Mouse (Mus musculus): ENCODE data around the gene Itga3. TPM values are rescaled to one million over a fixed set of nuclear protein-coding genes. Genes with fewer than 3 reads are reported as not detected.
A peak's percentile ranks its signal among the peaks of the same experiment; 100 is the strongest.

The Itga3 gene
- total RNA-seq, 1 experiment from 2014 or later: 2.5 TPM

- ATAC-seq (replicated peaks in 1 of 2; ENCODE audit: insufficient read depth in 1 of 2, low FRiP score in 2 of 2, low TSS enrichment in 1 of 2, low read depth in 1 of 2, poor library complexity in 2 of 2, severe bottlenecking in 2 of 2): no peak
These were observed 23.8 kb upstream of the Itga3 start for GRCm38 (mm10) chr11:95100393-95100792.

GRCm38 (mm10) chr11:95098346-95099095 lies 21.9 kb upstream of the Itga3 start:
- no peak for ATAC-seq (replicated peaks in 1 of 2; ENCODE audit: insufficient read depth in 1 of 2, low FRiP score in 2 of 2, low TSS enrichment in 1 of 2, low read depth in 1 of 2, poor library complexity in 2 of 2, severe bottlenecking in 2 of 2)

- ATAC-seq (replicated peaks in 1 of 2; ENCODE audit: insufficient read depth in 1 of 2, low FRiP score in 2 of 2, low TSS enrichment in 1 of 2, low read depth in 1 of 2, poor library complexity in 2 of 2, severe bottlenecking in 2 of 2): no peak
These were observed 21.3 kb upstream of the Itga3 start for GRCm38 (mm10) chr11:95097889-95098288.

- no peak for ATAC-seq (replicated peaks in 1 of 2; ENCODE audit: insufficient read depth in 1 of 2, low FRiP score in 2 of 2, low TSS enrichment in 1 of 2, low read depth in 1 of 2, poor library complexity in 2 of 2, severe bottlenecking in 2 of 2)
These were observed 20.2 kb upstream of the Itga3 start for GRCm38 (mm10) chr11:95096608-95097373.

- ATAC-seq (replicated peaks in 1 of 2; ENCODE audit: insufficient read depth in 1 of 2, low FRiP score in 2 of 2, low TSS enrichment in 1 of 2, low read depth in 1 of 2, poor library complexity in 2 of 2, severe bottlenecking in 2 of 2): no peak
These were observed 19.0 kb upstream of the Itga3 start for GRCm38 (mm10) chr11:95095596-95095995.

GRCm38 (mm10) chr11:95093077-95093476 lies 16.5 kb upstream of the Itga3 start:
- ATAC-seq (replicated peaks in 1 of 2; ENCODE audit: insufficient read depth in 1 of 2, low FRiP score in 2 of 2, low TSS enrichment in 1 of 2, low read depth in 1 of 2, poor library complexity in 2 of 2, severe bottlenecking in 2 of 2): no peak

- peak; percentile 61 to 66 for ATAC-seq (replicated peaks in 1 of 2; ENCODE audit: insufficient read depth in 1 of 2, low FRiP score in 2 of 2, low TSS enrichment in 1 of 2, low read depth in 1 of 2, poor library complexity in 2 of 2, severe bottlenecking in 2 of 2)
These were observed 12.5 kb upstream of the Itga3 start for GRCm38 (mm10) chr11:95088857-95089779.

- ATAC-seq (replicated peaks in 1 of 2; ENCODE audit: insufficient read depth in 1 of 2, low FRiP score in 2 of 2, low TSS enrichment in 1 of 2, low read depth in 1 of 2, poor library complexity in 2 of 2, severe bottlenecking in 2 of 2): no peak
These were observed 11.7 kb upstream of the Itga3 start for GRCm38 (mm10) chr11:95088286-95088685.

GRCm38 (mm10) chr11:95087301-95088228 lies 11.0 kb upstream of the Itga3 start:
- ATAC-seq (replicated peaks in 1 of 2; ENCODE audit: insufficient read depth in 1 of 2, low FRiP score in 2 of 2, low TSS enrichment in 1 of 2, low read depth in 1 of 2, poor library complexity in 2 of 2, severe bottlenecking in 2 of 2): no peak

- no peak for ATAC-seq (replicated peaks in 1 of 2; ENCODE audit: insufficient read depth in 1 of 2, low FRiP score in 2 of 2, low TSS enrichment in 1 of 2, low read depth in 1 of 2, poor library complexity in 2 of 2, severe bottlenecking in 2 of 2)
These were observed 9.6 kb upstream of the Itga3 start for GRCm38 (mm10) chr11:95086229-95086628.

- ATAC-seq (replicated peaks in 1 of 2; ENCODE audit: insufficient read depth in 1 of 2, low FRiP score in 2 of 2, low TSS enrichment in 1 of 2, low read depth in 1 of 2, poor library complexity in 2 of 2, severe bottlenecking in 2 of 2): no peak
These were observed 9.1 kb upstream of the Itga3 start for GRCm38 (mm10) chr11:95085710-95086109.

- no peak for ATAC-seq (replicated peaks in 1 of 2; ENCODE audit: insufficient read depth in 1 of 2, low FRiP score in 2 of 2, low TSS enrichment in 1 of 2, low read depth in 1 of 2, poor library complexity in 2 of 2, severe bottlenecking in 2 of 2)
These were observed 8.3 kb upstream of the Itga3 start for GRCm38 (mm10) chr11:95084811-95085382.

GRCm38 (mm10) chr11:95084175-95084574 lies 7.6 kb upstream of the Itga3 start:
- no peak for ATAC-seq (replicated peaks in 1 of 2; ENCODE audit: insufficient read depth in 1 of 2, low FRiP score in 2 of 2, low TSS enrichment in 1 of 2, low read depth in 1 of 2, poor library complexity in 2 of 2, severe bottlenecking in 2 of 2)

GRCm38 (mm10) chr11:95082896-95083295 lies 6.3 kb upstream of the Itga3 start:
- ATAC-seq (replicated peaks in 1 of 2; ENCODE audit: insufficient read depth in 1 of 2, low FRiP score in 2 of 2, low TSS enrichment in 1 of 2, low read depth in 1 of 2, poor library complexity in 2 of 2, severe bottlenecking in 2 of 2): peak; percentile 30 to 63

GRCm38 (mm10) chr11:95080783-95081182 lies 4.2 kb upstream of the Itga3 start:
- ATAC-seq (replicated peaks in 1 of 2; ENCODE audit: insufficient read depth in 1 of 2, low FRiP score in 2 of 2, low TSS enrichment in 1 of 2, low read depth in 1 of 2, poor library complexity in 2 of 2, severe bottlenecking in 2 of 2): no peak

- ATAC-seq (replicated peaks in 1 of 2; ENCODE audit: insufficient read depth in 1 of 2, low FRiP score in 2 of 2, low TSS enrichment in 1 of 2, low read depth in 1 of 2, poor library complexity in 2 of 2, severe bottlenecking in 2 of 2): no peak
These were observed 2.8 kb upstream of the Itga3 start for GRCm38 (mm10) chr11:95079256-95079875.
